Mouse (Mus musculus) adrenal gland, postnatal 25 days (tissue): ENCODE measurements around the gene Klk12. TPM values are rescaled to one million over a fixed set of nuclear protein-coding genes. Genes with fewer than 3 reads are reported as not detected.

ENCODE experiments used
- DNase-seq: peaks from one replicate; pipeline ENCODE4 v3.0.0; 2021; ENCODE audit warnings: mixed read lengths
- total RNA-seq: library from RNA; stranded (reverse); gene quantifications from 2 replicates; pipeline ENCODE4 v1.2.3, GENCODE M21; 2021

Gene Klk12
- total RNA-seq, 1 experiment from 2014 or later, result not detected

DNA sequence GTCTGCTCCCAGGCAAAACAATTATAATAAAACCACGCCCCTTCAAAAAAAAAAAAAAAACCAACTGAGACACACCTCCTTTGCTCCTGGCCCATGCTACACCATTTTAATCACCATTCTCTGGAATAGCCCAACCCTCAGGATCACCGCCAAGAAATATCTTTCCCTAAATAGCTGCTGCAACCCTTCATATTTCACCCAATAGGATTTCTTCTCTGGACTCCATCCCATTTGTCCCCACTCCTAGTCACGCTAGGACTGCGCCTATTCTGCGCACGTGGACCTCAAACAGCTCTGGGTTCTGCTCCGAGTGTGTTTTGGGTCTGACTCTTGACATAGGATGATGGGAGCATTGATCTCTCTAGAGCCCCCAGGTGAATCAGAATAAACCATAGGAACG is 27.7 kb downstream of the Klk12 start:
- no peak for DNase-seq

DNA sequence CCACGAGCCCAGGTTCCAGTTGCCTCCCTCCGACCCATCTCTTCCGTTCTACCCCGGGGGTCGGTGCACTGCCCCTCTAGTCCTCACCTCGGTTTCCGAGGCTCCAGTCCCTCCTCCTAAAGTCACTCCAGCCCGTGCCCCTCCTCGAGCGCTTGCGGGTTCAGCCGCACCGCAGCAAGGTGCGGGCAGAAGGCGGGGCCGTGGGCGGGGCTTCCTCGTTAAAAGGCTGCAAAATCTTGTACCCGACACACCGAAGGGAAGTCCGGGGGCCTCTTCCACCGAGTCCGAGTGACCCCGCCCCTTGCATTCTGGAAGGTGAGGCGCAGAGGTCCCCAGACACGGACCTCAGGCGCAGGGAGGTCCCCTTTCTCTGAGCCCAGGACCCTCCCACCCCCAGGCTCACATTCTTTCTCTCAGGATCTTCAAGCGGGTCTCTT is 28.7 kb downstream of the Klk12 start, which contains the start of gene Klk8:
Klk8 (plus strand) TSS at position 245 of the 437 bp plus-strand sequence.
- DNase-seq, result no peak

DNA sequence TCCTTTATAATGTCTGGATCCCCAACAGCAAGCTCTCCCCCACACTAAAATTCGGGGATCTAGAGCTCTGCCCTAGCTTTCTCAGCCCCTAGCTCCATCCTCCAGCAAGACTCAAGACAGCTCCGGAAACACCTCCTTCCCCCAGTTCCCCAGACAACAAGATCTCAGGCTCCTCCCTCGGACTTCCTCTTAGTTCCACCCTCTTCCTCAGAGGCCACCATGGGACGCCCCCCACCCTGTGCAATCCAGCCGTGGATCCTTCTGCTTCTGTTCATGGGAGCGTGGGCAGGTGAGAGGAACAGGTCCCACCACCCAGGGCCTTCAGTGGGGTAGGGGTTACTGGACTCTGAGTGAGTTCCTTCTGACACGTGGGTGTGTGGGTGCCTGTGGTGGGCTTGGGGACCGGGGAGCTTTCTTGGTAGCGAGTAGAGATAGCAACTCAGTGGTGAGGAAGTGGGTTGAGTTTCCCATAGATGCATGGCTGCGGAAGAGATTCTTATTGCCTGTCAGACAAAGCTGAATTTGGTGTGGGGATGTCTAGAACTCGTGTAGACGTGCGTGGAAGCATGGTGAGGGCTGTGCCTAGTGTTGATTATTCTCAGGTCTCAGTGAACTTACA is 29.3 kb downstream of the Klk12 start:
- DNase-seq, result no peak

DNA sequence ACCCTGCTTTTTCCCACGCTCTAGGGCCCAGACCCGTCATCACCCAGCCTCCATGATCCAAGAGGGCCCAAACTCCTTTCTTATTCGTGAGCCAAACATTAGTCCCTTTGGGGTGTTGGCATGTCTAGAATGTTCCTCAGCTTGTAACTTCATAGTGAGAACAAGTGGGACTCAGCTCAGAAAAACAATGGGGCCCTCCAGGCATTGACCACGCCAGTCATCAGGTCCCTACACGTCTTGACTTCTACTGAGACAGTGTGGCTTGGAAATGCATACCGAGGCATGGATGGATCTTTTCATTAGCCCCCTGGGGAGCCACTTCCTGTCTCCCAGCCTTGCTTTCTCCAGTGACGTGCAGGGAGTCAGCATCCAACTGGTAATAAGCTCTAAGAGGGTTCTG is 31.2 kb downstream of the Klk12 start:
- DNase-seq, result no peak

DNA sequence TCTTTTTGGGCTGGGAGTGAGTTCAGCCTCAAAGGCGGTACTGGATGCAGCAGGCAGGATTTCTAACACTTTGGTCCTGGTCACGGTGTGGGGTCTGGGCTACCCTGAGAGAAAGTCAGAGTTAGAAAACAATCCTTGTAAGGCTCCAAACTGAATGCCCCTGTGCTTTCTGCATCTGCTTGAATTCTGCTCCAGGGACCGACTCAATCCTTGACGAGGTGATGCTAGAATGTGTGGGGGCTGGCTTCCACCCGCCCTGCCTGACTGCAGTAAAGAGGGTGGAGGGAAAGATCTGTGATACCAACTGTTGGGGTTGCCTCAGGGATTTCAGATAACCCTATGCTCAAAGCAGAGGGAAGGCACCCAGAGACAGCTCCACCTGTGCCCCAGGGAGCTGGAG is 42.3 kb downstream of the Klk12 start, which contains the start of gene Klk7:
Klk7 (plus strand) TSS at position 301 of the 400 bp plus-strand sequence.
- no peak for DNase-seq

DNA sequence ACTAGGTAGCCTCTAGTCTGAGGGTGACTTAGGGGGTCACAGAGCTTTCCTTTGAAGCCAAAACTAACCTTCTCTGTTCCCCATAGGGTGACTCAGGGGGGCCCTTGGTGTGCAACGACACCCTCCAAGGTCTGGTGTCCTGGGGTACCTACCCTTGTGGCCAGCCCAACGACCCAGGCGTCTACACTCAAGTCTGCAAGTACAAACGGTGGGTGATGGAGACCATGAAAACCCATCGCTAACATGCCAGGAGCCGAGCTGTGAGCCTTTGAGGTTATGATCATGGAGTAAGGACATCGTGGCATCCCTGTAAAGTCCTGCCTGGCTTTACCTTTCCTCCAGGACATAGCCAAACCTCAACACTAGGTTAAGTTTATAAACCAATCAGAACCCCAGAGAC is 46.5 kb downstream of the Klk12 start:
- DNase-seq, result no peak

DNA sequence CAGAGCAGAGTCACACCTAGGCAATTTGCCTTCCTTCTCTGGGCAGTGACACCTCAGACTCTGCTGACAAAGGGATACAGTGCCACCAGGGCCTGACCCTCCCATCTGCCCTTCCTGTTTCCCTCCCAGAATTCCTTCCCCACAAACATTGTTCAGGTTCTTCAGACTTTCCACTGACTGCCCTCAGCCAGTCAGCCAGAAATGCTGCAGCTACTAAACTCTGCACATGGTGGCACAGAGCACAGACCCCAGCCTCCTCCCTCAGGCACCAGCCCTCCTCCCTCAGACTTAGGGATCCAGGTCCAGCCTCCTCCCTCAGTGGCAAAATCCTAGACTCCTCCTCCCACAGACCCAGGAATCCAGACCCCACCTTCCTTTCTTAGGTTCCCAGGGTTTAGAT is 48.0 kb downstream of the Klk12 start:
- DNase-seq, result no peak

DNA sequence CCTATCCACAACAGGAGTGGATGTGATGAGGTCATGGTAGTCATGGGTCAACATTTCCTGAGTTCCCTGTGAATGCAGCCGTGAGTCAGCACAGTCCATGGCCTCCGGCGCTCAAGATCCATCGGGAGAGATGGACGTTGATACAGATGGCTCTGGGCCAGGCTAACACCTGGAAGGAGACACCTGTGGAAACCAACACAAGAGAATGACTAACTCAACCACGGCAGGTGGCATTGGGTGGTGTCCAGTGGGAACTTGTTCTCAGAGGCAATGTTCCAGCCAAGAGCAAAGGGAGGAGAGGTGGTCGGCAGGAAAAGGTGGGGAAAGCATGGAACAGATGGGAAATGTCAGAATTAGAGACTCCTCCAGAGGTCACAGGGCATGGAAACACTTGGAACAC is 52.9 kb downstream of the Klk12 start:
- no peak for DNase-seq

Other genes with a start within 250 kb of the Klk12 start
- gene Cd33, start 224.5 kb upstream of the Klk12 start, total RNA-seq, result 1.2 and 2.4 TPM in 2 replicates
- gene Zfp658, start 206.6 kb upstream of the Klk12 start, total RNA-seq, result 2.8 and 3.1 TPM in 2 replicates
- 16.2 and 17.5 TPM in 2 replicates for gene Zfp719, start 189.3 kb upstream of the Klk12 start, total RNA-seq
- not detected in 2 replicates for gene Zfp819, start 161.7 kb upstream of the Klk12 start, total RNA-seq
- not detected in 2 replicates for gene Ceacam18, start 134.2 kb upstream of the Klk12 start, total RNA-seq
- gene Siglece, start 108.7 kb upstream of the Klk12 start, total RNA-seq, result 1.9 and 2.1 TPM in 2 replicates
- gene Ctu1, start 96.9 kb upstream of the Klk12 start, total RNA-seq, result 11.1 and 13.4 TPM in 2 replicates
- gene Klk14, start 78.5 kb upstream of the Klk12 start, total RNA-seq, result not detected in 2 replicates
- gene Klk13, start 56.3 kb upstream of the Klk12 start, total RNA-seq, result not detected in 2 replicates
- gene Klk11, start 5.7 kb downstream of the Klk12 start, total RNA-seq, result not detected in 2 replicates
- gene Klk10, start 12.1 kb downstream of the Klk12 start, total RNA-seq, result not detected in 2 replicates
- not detected in 2 replicates for gene Klk9, start 23.0 kb downstream of the Klk12 start, total RNA-seq
- 2.7 and 3.5 TPM in 2 replicates for gene Klk8, start 28.7 kb downstream of the Klk12 start, total RNA-seq
- not detected in 2 replicates for gene Klk7, start 42.4 kb downstream of the Klk12 start, total RNA-seq
- not detected in 2 replicates for gene Klk6, start 55.6 kb downstream of the Klk12 start, total RNA-seq
- gene Klk5, start 73.1 kb downstream of the Klk12 start, total RNA-seq, result not detected in 2 replicates
- gene Klk4, start 112.3 kb downstream of the Klk12 start, total RNA-seq, result not detected in 2 replicates
- gene Klk15, start 164.8 kb downstream of the Klk12 start, total RNA-seq, result not detected in 2 replicates
- not detected in 2 replicates for gene Klk1b8, start 181.8 kb downstream of the Klk12 start, total RNA-seq
- not detected in 2 replicates for gene Klk1b1, start 197.9 kb downstream of the Klk12 start, total RNA-seq
- gene Klk1b9, start 207.2 kb downstream of the Klk12 start, total RNA-seq, result not detected in 2 replicates
- gene Klk1b11, start 227.0 kb downstream of the Klk12 start, total RNA-seq, result not detected in 2 replicates
- not detected in 2 replicates for gene Klk1b26, start 243.3 kb downstream of the Klk12 start, total RNA-seq